Mouse (Mus musculus) C2C12 (cell line): ENCODE measurements around the gene Fdx1l. TPM values are rescaled to one million over a fixed set of nuclear protein-coding genes. Genes with fewer than 3 reads are reported as not detected.

ENCODE experiments used
- H3K27me3 ChIP-seq: one replicate; pipeline ENCODE4 v1.6.1; 2011; ENCODE audit not compliant: control insufficient read depth, insufficient read depth, insufficient read length
- H3K36me3 ChIP-seq: one replicate; pipeline ENCODE4 v1.6.1; 2011; ENCODE audit not compliant: control insufficient read depth, insufficient read depth
- H3K4me3 ChIP-seq: one replicate; pipeline ENCODE4 v1.5.1; 2011; ENCODE audit warnings: mild to moderate bottlenecking, control low read depth; ENCODE audit not compliant: poor library complexity, insufficient read depth, severe bottlenecking
- H3K79me2 ChIP-seq: one replicate; pipeline ENCODE4 v1.6.1; 2011; ENCODE audit not compliant: control insufficient read depth, insufficient read depth
- H3K79me3 ChIP-seq: one replicate; pipeline ENCODE4 v1.6.1; 2011; ENCODE audit warnings: low read depth, control low read depth
- H3ac ChIP-seq: one replicate; pipeline ENCODE3; 2011; ENCODE audit warnings: low read depth; ENCODE audit not compliant: control insufficient read depth, insufficient read length
- CEBPB ChIP-seq: IDR thresholded peaks from one replicate; pipeline ENCODE4 v1.6.1; 2011; ENCODE audit warnings: low read depth, mild to moderate bottlenecking, control low read depth, moderate library complexity
- CTCF ChIP-seq: IDR thresholded peaks from one replicate; pipeline ENCODE4 v1.5.1; 2011; ENCODE audit not compliant: control insufficient read depth, insufficient read depth, insufficient read length
- FOSL1 ChIP-seq: IDR thresholded peaks from one replicate; pipeline ENCODE4 v1.8.0; 2011; ENCODE audit warnings: mild to moderate bottlenecking, low read length; ENCODE audit not compliant: poor library complexity, insufficient read depth, severe bottlenecking
- MAX ChIP-seq: IDR thresholded peaks from one replicate; pipeline ENCODE4 v1.6.1; 2011; ENCODE audit warnings: mild to moderate bottlenecking, control low read depth
- MYOD1 ChIP-seq: IDR thresholded peaks from one replicate; pipeline ENCODE4 v1.6.1; 2011; ENCODE audit warnings: low read depth; ENCODE audit not compliant: control insufficient read depth, insufficient read length
- MYOG ChIP-seq: IDR thresholded peaks from one replicate; pipeline ENCODE4 v1.6.1; 2011; ENCODE audit not compliant: control insufficient read depth, insufficient read length; ENCODE audit errors: extremely low read depth
- USF1 ChIP-seq: IDR thresholded peaks from one replicate; pipeline ENCODE4 v1.6.1; 2011; ENCODE audit warnings: low read depth, mild to moderate bottlenecking, control low read depth, moderate library complexity
- polyA plus RNA-seq: library from polyadenylated mRNA; unstranded; fragments of >200 nt; fragmentation: generic; extraction: Trizol; gene quantifications from one replicate; pipeline ENCODE4 v1.2.1, GENCODE M21; 2012; ENCODE audit warnings: missing spikeins

Gene Fdx1l
- polyA plus RNA-seq, 1 experiment: 109 TPM

DNA sequence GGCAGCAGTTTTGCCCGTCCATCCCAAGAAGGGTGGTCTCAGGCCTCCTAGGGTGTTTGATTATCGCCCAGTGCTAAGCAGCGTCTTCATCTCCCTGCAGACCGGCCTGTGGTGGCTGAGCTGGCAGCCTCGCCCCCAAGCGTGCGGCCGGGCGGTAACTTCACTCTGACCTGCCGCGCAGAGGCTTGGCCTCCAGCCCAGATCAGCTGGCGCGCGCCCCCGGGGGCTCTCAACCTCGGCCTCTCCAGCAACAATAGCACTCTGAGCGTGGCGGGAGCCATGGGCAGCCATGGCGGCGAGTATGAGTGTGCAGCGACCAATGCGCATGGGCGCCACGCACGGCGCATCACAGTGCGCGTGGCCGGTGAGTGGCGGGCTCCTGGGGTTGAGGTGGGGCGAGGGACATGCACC is 35.9 kb downstream of the Fdx1l start:
- Histone ChIP-seq H3K79me2 (no peaks in the 10 kb centered on the region), H3ac (no peak overlapping the region), H3K4me3 (no peak overlapping the region), H3K79me3 (no peaks in the 10 kb centered on the region), H3K36me3 (no peaks in the 10 kb centered on the region), H3K27me3 (peaks cover 39% of the 10 kb centered on the region)
- TF ChIP-seq FOSL1 (no peak), CEBPB (no peak)

DNA sequence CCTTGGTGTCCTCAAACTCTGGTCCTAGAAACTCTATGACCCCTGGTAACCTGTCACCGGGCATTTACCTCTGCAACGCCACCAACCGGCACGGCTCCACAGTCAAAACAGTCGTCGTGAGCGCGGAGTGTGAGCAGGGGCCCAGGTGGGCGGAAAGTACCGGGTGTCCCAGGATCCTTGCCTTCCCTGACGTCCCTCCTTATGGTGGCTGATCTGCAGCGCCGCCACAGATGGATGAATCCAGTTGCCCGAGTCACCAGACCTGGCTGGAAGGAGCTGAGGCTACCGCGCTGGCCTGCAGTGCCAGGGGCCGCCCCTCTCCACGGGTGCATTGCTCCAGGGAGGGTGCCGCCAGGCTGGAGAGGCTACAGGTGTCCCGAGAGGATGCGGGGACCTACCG is 36.7 kb downstream of the Fdx1l start:
- Histone ChIP-seq H3K4me3 (no peak overlapping the region), H3ac (no peak overlapping the region), H3K27me3 (peaks cover 39% of the 10 kb centered on the region), H3K79me2 (no peaks in the 10 kb centered on the region), H3K79me3 (no peaks in the 10 kb centered on the region), H3K36me3 (no peaks in the 10 kb centered on the region)
- no peak for TF ChIP-seq MYOG
- no peak for TF ChIP-seq CEBPB
- no peak for TF ChIP-seq FOSL1
- TF ChIP-seq USF1: no peak
- no peak for TF ChIP-seq MAX
- no peak for TF ChIP-seq MYOD1
- TF ChIP-seq CTCF: no peak

DNA sequence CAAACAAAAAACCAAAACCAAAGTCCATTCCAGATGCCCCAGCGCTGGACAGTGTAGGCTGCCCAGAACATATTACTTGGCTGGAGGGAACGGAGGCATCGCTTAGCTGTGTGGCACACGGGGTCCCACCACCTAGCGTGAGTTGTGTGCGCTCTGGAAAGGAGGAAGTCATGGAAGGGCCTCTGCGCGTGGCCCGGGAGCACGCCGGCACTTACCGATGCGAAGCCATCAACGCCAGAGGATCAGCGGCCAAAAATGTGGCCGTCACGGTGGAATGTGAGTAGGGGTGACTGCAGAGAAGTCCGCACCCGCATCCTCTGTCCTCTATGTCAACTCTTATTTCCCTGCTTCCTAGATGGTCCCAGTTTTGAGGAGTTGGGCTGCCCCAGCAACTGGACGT is 37.3 kb downstream of the Fdx1l start:
- Histone ChIP-seq H3K27me3 (peaks cover 39% of the 10 kb centered on the region), H3K4me3 (no peak overlapping the region), H3K36me3 (no peaks in the 10 kb centered on the region), H3K79me2 (no peaks in the 10 kb centered on the region), H3K79me3 (no peaks in the 10 kb centered on the region), H3ac (no peak overlapping the region)
- TF ChIP-seq FOSL1 (no peak), USF1 (no peak), CTCF (no peak), MYOG (no peak), MYOD1 (no peak), MAX (no peak), CEBPB (no peak)

DNA sequence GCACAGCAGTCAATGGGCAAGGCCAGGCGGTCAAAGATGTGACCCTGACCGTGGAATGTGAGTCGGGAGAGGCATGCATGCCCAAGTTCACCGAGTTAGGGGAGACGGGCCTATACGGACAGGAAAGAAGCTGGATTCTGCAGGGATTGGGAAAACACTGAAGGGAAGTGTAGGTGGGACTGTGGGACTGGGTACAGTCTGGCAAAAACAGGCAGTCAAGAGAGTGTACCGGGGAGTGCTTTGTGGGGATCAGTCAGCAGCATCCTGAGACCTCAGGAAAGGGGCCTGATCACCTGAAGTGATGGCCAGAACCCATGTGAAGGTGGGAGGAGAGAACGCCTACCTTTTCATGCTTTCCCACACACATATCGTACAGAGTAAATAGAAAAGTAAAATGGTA is 37.8 kb downstream of the Fdx1l start:
- TF ChIP-seq USF1: no peak
- no peak for TF ChIP-seq MYOG
- TF ChIP-seq FOSL1: no peak
- TF ChIP-seq CTCF: no peak
- no peak for TF ChIP-seq MYOD1
- TF ChIP-seq MAX: no peak
- TF ChIP-seq CEBPB: no peak
- H3K27me3 ChIP-seq: peaks cover 39% of the 10 kb centered on the region

DNA sequence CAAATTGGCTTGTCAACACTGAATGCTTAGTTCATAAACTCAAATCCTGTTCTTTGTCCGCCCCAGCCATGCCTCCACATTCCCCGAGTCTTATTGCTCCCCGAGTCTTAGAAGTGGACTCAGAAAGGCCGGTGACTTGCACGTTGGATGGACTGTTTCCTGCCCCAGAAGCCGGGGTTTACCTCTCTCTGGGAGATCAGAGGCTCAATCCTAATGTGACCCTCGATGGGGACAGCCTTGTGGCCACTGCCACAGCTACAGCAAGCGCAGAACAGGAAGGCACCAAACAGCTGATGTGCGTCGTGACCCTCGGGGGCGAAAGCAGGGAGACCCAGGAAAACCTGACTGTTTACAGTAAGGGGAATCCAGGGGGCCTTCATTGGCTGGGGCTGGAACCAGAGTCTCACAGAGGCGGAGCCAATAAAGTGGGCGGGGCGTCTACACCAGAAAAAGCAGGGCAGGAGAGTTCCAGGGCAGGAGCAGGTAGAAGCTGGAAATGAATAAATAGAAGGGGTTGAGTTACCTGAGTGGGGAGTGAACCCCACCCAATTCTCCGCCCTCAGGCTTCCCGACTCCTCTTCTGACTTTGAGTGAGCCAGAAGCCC is 38.8 kb downstream of the Fdx1l start:
- Histone ChIP-seq H3K27me3 (peaks cover 34% of the 10 kb centered on the region), H3ac (no peak overlapping the region), H3K79me3 (no peaks in the 10 kb centered on the region), H3K4me3 (no peak overlapping the region), H3K36me3 (no peaks in the 10 kb centered on the region), H3K79me2 (no peaks in the 10 kb centered on the region)
- no peak for TF ChIP-seq CTCF
- no peak for TF ChIP-seq MYOD1
- no peak for TF ChIP-seq MAX
- no peak for TF ChIP-seq USF1
- TF ChIP-seq MYOG: no peak
- TF ChIP-seq CEBPB: no peak
- no peak for TF ChIP-seq FOSL1

More for the DNA sequence above, 37.8 kb downstream of the Fdx1l start:
- Histone ChIP-seq H3K79me3 (no peaks in the 10 kb centered on the region), H3K79me2 (no peaks in the 10 kb centered on the region), H3K36me3 (no peaks in the 10 kb centered on the region), H3ac (no peak overlapping the region), H3K4me3 (no peak overlapping the region)

DNA sequence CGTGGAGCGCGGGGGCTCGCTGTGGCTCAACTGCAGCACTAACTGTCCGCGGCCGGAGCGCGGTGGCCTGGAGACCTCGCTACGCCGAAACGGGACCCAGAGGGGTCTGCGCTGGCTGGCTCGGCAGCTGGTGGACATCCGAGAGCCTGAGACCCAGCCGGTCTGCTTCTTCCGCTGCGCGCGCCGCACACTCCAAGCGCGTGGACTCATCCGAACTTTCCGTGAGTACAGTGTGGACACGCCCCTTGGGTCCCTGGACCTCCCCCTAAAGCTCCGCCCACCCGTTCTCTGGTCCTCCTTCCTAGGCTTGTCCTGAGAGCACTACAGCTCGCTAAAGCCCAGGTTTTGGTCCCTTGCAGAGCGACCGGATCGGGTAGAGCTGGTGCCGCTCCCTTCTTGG is 40.3 kb downstream of the Fdx1l start:
- Histone ChIP-seq H3K4me3 (peak overlapping the region; percentile 21), H3K79me2 (no peaks in the 10 kb centered on the region), H3K79me3 (no peaks in the 10 kb centered on the region), H3K36me3 (no peaks in the 10 kb centered on the region), H3K27me3 (peaks cover 28% of the 10 kb centered on the region), H3ac (peak overlapping the region; percentile 69)
- TF ChIP-seq USF1 (no peak), CEBPB (no peak), CTCF (no peak), MAX (no peak), MYOG (no peak), MYOD1 (no peak), FOSL1 (no peak)
